Mouse (Mus musculus): ENCODE measurements around the gene Rtn4r. TPM values are rescaled to one million over a fixed set of nuclear protein-coding genes. Genes with fewer than 3 reads are reported as not detected.

Rtn4r gene
- polyA plus RNA-seq (2016; fragmentation: Nextera tagmentation; extraction: Ambion mirVana) = 8.3 and 9.9 TPM in 2 replicates

GRCm38 (mm10) chr16:18127241-18127861 is at the start of gene Rtn4r:
Gene Rtn4r (plus strand): TSS chr16:18127642.
- WGBS = under 1% methylated on average over 72 of the region's 96 CpGs
- H3K27ac ChIP-seq = no peak within 1 kb of the TSS
- H3K9me3 ChIP-seq = no peaks in the 10 kb centered on the region
- H3K27me3 ChIP-seq = peaks cover 62% of the 10 kb centered on the region
- peak within 1 kb of the TSS; percentile 72 for H3K4me3 ChIP-seq (replicated peaks)
- peak; percentile 76 for ATAC-seq (ENCODE audit: insufficient number of reproducible peaks, insufficient read depth, low FRiP score, low TSS enrichment, low read depth)
- peaks cover 10% of the 10 kb centered on the region for H3K4me1 ChIP-seq (replicated peaks)
- no peaks in the 10 kb centered on the region for H3K36me3 ChIP-seq
- H3K9ac ChIP-seq (replicated peaks) = peak within 1 kb of the TSS; percentile 83
- peak within 1 kb of the TSS; percentile 99 for H3K4me2 ChIP-seq

- H3K36me3 ChIP-seq = peaks cover 27% of the 10 kb centered on the region; the same call in 1 of the 2 replicates
- 82% methylated on average over 5 of the region's 5 CpGs for WGBS
- H3K9me3 ChIP-seq = no peaks in the 10 kb centered on the region
- H3K27ac ChIP-seq = no peak overlapping the region
- no peaks in the 10 kb centered on the region for H3K4me1 ChIP-seq (replicated peaks)
- ATAC-seq (ENCODE audit: insufficient number of reproducible peaks, insufficient read depth, low FRiP score, low TSS enrichment, low read depth) = no peak
- H3K9ac ChIP-seq (replicated peaks) = no peak overlapping the region
- H3K27me3 ChIP-seq = no peaks in the 10 kb centered on the region
- no peak overlapping the region for H3K4me3 ChIP-seq (replicated peaks)
- no peak overlapping the region for H3K4me2 ChIP-seq
These were observed 49.0 kb upstream of the Rtn4r start for GRCm38 (mm10) chr16:18078314-18079015.

DNA sequence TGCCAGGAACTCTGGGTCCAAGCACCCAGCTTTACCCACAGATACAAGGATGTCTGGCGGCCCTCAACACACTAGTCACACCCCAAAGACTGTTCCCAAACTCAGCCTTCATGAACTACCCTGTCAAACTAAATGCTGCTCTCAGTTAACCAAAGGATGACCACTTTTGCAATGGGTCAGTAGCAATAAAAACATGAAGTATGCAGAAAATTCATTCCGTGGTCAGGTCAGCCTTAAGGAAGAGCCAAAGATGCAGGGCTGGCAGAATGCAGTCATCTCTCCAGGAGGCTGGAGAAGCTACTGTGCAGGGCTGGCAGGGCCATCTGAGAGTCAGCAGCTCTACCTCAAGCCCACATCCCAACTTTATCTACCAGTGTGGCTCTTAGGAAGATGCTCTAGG is 48.1 kb upstream of the Rtn4r start:
- no peak overlapping the region for H3K27ac ChIP-seq
- H3K36me3 ChIP-seq = peaks cover 20% of the 10 kb centered on the region; the same call in 1 of the 2 replicates
- no peaks in the 10 kb centered on the region for H3K27me3 ChIP-seq
- 83% methylated on average over 2 of the region's 2 CpGs for WGBS
- no peaks in the 10 kb centered on the region for H3K9me3 ChIP-seq
- no peak for ATAC-seq (ENCODE audit: insufficient number of reproducible peaks, insufficient read depth, low FRiP score, low TSS enrichment, low read depth)
- no peaks in the 10 kb centered on the region for H3K4me1 ChIP-seq (replicated peaks)
- no peak overlapping the region for H3K4me2 ChIP-seq
- no peak overlapping the region for H3K9ac ChIP-seq (replicated peaks)
- H3K4me3 ChIP-seq (replicated peaks) = no peak overlapping the region

GRCm38 (mm10) chr16:18080171-18080570 is 47.3 kb upstream of the Rtn4r start:
- no peak for ATAC-seq (ENCODE audit: insufficient number of reproducible peaks, insufficient read depth, low FRiP score, low TSS enrichment, low read depth)
- 83% methylated on average over 7 of the region's 7 CpGs for WGBS
- Histone ChIP-seq H3K27ac (no peak overlapping the region), H3K4me2 (no peak overlapping the region), H3K9me3 (no peaks in the 10 kb centered on the region), H3K4me1 (replicated peaks) (no peaks in the 10 kb centered on the region), H3K27me3 (no peaks in the 10 kb centered on the region), H3K4me3 (replicated peaks) (no peak overlapping the region), H3K9ac (replicated peaks) (no peak overlapping the region), H3K36me3 (peaks cover 13% of the 10 kb centered on the region; the same call in 1 of the 2 replicates)

GRCm38 (mm10) chr16:18081149-18081827 is 46.2 kb upstream of the Rtn4r start:
- Histone ChIP-seq H3K9ac (replicated peaks) (no peak overlapping the region), H3K27me3 (no peaks in the 10 kb centered on the region), H3K27ac (no peak overlapping the region), H3K4me2 (no peak overlapping the region), H3K4me1 (replicated peaks) (no peaks in the 10 kb centered on the region), H3K9me3 (no peaks in the 10 kb centered on the region), H3K4me3 (replicated peaks) (no peak overlapping the region), H3K36me3 (peaks cover 8% of the 10 kb centered on the region; the same call in 1 of the 2 replicates)
- no peak for ATAC-seq (ENCODE audit: insufficient number of reproducible peaks, insufficient read depth, low FRiP score, low TSS enrichment, low read depth)
- 77% methylated on average over 10 of the region's 10 CpGs for WGBS

GRCm38 (mm10) chr16:18082291-18082690 is 45.2 kb upstream of the Rtn4r start:
- no peak overlapping the region for H3K4me2 ChIP-seq
- 82% methylated on average over 1 of the region's 1 CpGs for WGBS
- no peak for ATAC-seq (ENCODE audit: insufficient number of reproducible peaks, insufficient read depth, low FRiP score, low TSS enrichment, low read depth)
- H3K4me1 ChIP-seq (replicated peaks) = no peaks in the 10 kb centered on the region
- H3K27me3 ChIP-seq = peaks cover 2% of the 10 kb centered on the region
- peaks cover 5% of the 10 kb centered on the region; the same call in 1 of the 2 replicates for H3K36me3 ChIP-seq
- H3K9ac ChIP-seq (replicated peaks) = no peak overlapping the region
- H3K27ac ChIP-seq = no peak overlapping the region
- H3K4me3 ChIP-seq (replicated peaks) = no peak overlapping the region
- no peaks in the 10 kb centered on the region for H3K9me3 ChIP-seq

GRCm38 (mm10) chr16:18083231-18083951 is 44.1 kb upstream of the Rtn4r start:
- WGBS = 87% methylated on average over 18 of the region's 18 CpGs
- Histone ChIP-seq H3K36me3 (peaks cover 5% of the 10 kb centered on the region; the same call in 1 of the 2 replicates), H3K27me3 (peaks cover 13% of the 10 kb centered on the region), H3K4me3 (replicated peaks) (no peak overlapping the region), H3K27ac (no peak overlapping the region), H3K4me1 (replicated peaks) (peaks cover 8% of the 10 kb centered on the region; the same call in 1 of the 2 replicates), H3K9me3 (no peaks in the 10 kb centered on the region), H3K4me2 (no peak overlapping the region), H3K9ac (replicated peaks) (no peak overlapping the region)
- no peak for ATAC-seq (ENCODE audit: insufficient number of reproducible peaks, insufficient read depth, low FRiP score, low TSS enrichment, low read depth)

DNA sequence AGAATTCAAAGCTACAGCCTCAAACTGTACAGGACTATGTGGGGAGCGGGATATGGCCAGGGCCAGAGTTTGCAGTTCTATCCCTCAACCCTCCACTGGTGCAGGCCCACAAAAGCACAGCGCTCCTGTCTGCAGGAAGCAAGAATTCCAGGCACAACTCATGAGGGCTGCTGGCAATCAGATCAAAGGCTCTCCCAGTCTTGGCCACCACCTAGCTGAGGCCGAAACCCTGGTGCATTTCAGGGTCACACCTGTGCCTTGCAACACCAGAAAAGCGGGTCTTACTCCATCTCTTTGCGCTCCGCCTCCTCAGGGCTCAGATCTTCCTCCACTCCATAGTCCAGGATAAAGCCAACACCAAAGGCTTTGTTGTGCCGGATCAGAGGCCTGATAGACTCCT is 43.2 kb upstream of the Rtn4r start:
- Histone ChIP-seq H3K9ac (replicated peaks) (no peak overlapping the region), H3K27ac (no peak overlapping the region), H3K4me2 (no peak overlapping the region), H3K36me3 (peaks cover 5% of the 10 kb centered on the region; the same call in 1 of the 2 replicates), H3K9me3 (no peaks in the 10 kb centered on the region), H3K4me3 (replicated peaks) (no peak overlapping the region), H3K27me3 (peaks cover 18% of the 10 kb centered on the region), H3K4me1 (replicated peaks) (peaks cover 9% of the 10 kb centered on the region; the same call in 1 of the 2 replicates)
- ATAC-seq (ENCODE audit: insufficient number of reproducible peaks, insufficient read depth, low FRiP score, low TSS enrichment, low read depth) = no peak
- 83% methylated on average over 7 of the region's 7 CpGs for WGBS

- 88% methylated on average over 5 of the region's 5 CpGs for WGBS
- no peak overlapping the region for H3K9ac ChIP-seq (replicated peaks)
- H3K4me3 ChIP-seq (replicated peaks) = no peak overlapping the region
- no peaks in the 10 kb centered on the region for H3K36me3 ChIP-seq
- no peak for ATAC-seq (ENCODE audit: insufficient number of reproducible peaks, insufficient read depth, low FRiP score, low TSS enrichment, low read depth)
- peaks cover 18% of the 10 kb centered on the region; the same call in 1 of the 2 replicates for H3K4me1 ChIP-seq (replicated peaks)
- no peaks in the 10 kb centered on the region for H3K9me3 ChIP-seq
- H3K27me3 ChIP-seq = peaks cover 18% of the 10 kb centered on the region
- H3K4me2 ChIP-seq = no peak overlapping the region
- no peak overlapping the region for H3K27ac ChIP-seq
These were observed 40.3 kb upstream of the Rtn4r start for GRCm38 (mm10) chr16:18087101-18087500.

DNA sequence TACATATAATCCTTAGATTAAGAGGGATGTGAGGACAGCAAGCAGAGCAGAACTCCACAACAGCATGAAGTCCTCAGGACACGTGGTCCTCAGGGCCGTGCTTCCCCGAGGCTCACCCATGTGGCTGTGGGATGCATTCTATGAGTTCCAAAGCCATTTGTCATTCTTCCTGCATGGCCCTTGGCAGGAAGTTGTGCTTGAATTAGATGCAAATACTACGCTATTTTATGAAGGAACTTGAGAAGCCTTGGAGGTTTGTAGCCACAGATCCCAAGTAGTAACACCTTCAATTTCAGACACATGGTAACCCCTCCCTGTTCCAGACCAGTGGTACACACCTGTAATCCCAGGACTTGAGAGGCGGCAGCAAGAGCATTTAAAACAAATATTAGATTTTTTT is 31.1 kb upstream of the Rtn4r start:
- no peaks in the 10 kb centered on the region for H3K36me3 ChIP-seq
- H3K9ac ChIP-seq (replicated peaks) = no peak overlapping the region
- H3K27ac ChIP-seq = no peak overlapping the region
- H3K4me3 ChIP-seq (replicated peaks) = no peak overlapping the region
- ATAC-seq (ENCODE audit: insufficient number of reproducible peaks, insufficient read depth, low FRiP score, low TSS enrichment, low read depth) = no peak
- H3K4me1 ChIP-seq (replicated peaks) = no peaks in the 10 kb centered on the region
- no peak overlapping the region for H3K4me2 ChIP-seq
- no peaks in the 10 kb centered on the region for H3K27me3 ChIP-seq
- H3K9me3 ChIP-seq = peaks cover 7% of the 10 kb centered on the region; the same call in 1 of the 2 replicates
- WGBS = 60% methylated on average over 5 of the region's 5 CpGs

GRCm38 (mm10) chr16:18102816-18103215 is 24.6 kb upstream of the Rtn4r start:
- no peak overlapping the region for H3K4me3 ChIP-seq (replicated peaks)
- no peaks in the 10 kb centered on the region for H3K36me3 ChIP-seq
- H3K9me3 ChIP-seq = no peaks in the 10 kb centered on the region
- ATAC-seq (ENCODE audit: insufficient number of reproducible peaks, insufficient read depth, low FRiP score, low TSS enrichment, low read depth) = no peak
- H3K27ac ChIP-seq = no peak overlapping the region
- WGBS = 79% methylated on average over 4 of the region's 4 CpGs
- H3K4me1 ChIP-seq (replicated peaks) = peaks cover 8% of the 10 kb centered on the region; the same call in 1 of the 2 replicates
- H3K4me2 ChIP-seq = no peak overlapping the region
- no peak overlapping the region for H3K9ac ChIP-seq (replicated peaks)
- no peaks in the 10 kb centered on the region for H3K27me3 ChIP-seq

Measured in limb, embryonic 12.5 days (tissue).